Mouse (Mus musculus): ENCODE data around the gene Ccdc113. TPM values are rescaled to one million over a fixed set of nuclear protein-coding genes. Genes with fewer than 3 reads are reported as not detected.

Ccdc113 gene
- 0.27 TPM in 1 of 2 replicates, not detected in the other for polyA plus RNA-seq (2014; fragmentation: Nextera tagmentation; extraction: Ambion mirVana)

GRCm38 (mm10) chr8:95533584-95534387 is at the start of gene Ccdc113:
TSS of gene Ccdc113 (plus strand) at chr8:95534085.
- Histone ChIP-seq H3K9ac (ENCODE audit: low read length) (peak within 1 kb of the TSS; percentile 38), H3K4me2 (ENCODE audit: low read length) (peak within 1 kb of the TSS; percentile 74), H3K4me3 (ENCODE audit: low read depth, low read length) (peak within 1 kb of the TSS; percentile 39), H3K27ac (ENCODE audit: low read depth) (no peak within 1 kb of the TSS), H3K27me3 (replicated peaks; ENCODE audit: control insufficient read depth, insufficient read depth, low read length) (no peaks in the 10 kb centered on the region), H3K9me3 (ENCODE audit: control insufficient read depth, low read length) (no peaks in the 10 kb centered on the region), H3K36me3 (ENCODE audit: control insufficient read depth, insufficient read depth, low read length) (no peaks in the 10 kb centered on the region), H3K4me1 (replicated peaks; ENCODE audit: control insufficient read depth, insufficient read depth, low read length) (no peaks in the 10 kb centered on the region)
- DNase-seq (ENCODE audit: low spot score): peak; percentile 77
- WGBS: 10% methylated on average over 33 of the region's 33 CpGs
- peak; percentile 90 for ATAC-seq (replicated peaks; ENCODE audit: low FRiP score, low TSS enrichment, low read depth)

GRCm38 (mm10) chr8:95487800-95488697 is 45.8 kb upstream of the Ccdc113 start:
- H3K9me3 ChIP-seq (ENCODE audit: control insufficient read depth, low read length): no peaks in the 10 kb centered on the region
- ATAC-seq (replicated peaks; ENCODE audit: low FRiP score, low TSS enrichment, low read depth): peak; percentile 56
- under 1% methylated on average over 64 of the region's 95 CpGs for WGBS
- H3K9ac ChIP-seq (ENCODE audit: low read length): peak overlapping the region; percentile 93
- H3K36me3 ChIP-seq (ENCODE audit: control insufficient read depth, insufficient read depth, low read length): peaks cover 40% of the 10 kb centered on the region
- H3K4me3 ChIP-seq (ENCODE audit: low read depth, low read length): peak overlapping the region; percentile 90
- peak; percentile 58 for DNase-seq (ENCODE audit: low spot score)
- H3K4me2 ChIP-seq (ENCODE audit: low read length): peak overlapping the region; percentile 89
- peaks cover 6% of the 10 kb centered on the region for H3K4me1 ChIP-seq (replicated peaks; ENCODE audit: control insufficient read depth, insufficient read depth, low read length)
- no peaks in the 10 kb centered on the region for H3K27me3 ChIP-seq (replicated peaks; ENCODE audit: control insufficient read depth, insufficient read depth, low read length)
- no peak overlapping the region for H3K27ac ChIP-seq (ENCODE audit: low read depth)

GRCm38 (mm10) chr8:95488698-95489332 is 45.1 kb upstream of the Ccdc113 start:
- H3K27ac ChIP-seq (ENCODE audit: low read depth): no peak overlapping the region
- H3K4me1 ChIP-seq (replicated peaks; ENCODE audit: control insufficient read depth, insufficient read depth, low read length): peaks cover 6% of the 10 kb centered on the region
- peak; percentile 89 for DNase-seq (ENCODE audit: low spot score)
- H3K36me3 ChIP-seq (ENCODE audit: control insufficient read depth, insufficient read depth, low read length): peaks cover 32% of the 10 kb centered on the region
- WGBS: 5% methylated on average over 13 of the region's 42 CpGs
- H3K9me3 ChIP-seq (ENCODE audit: control insufficient read depth, low read length): no peaks in the 10 kb centered on the region
- ATAC-seq (replicated peaks; ENCODE audit: low FRiP score, low TSS enrichment, low read depth): peak; percentile 88
- H3K27me3 ChIP-seq (replicated peaks; ENCODE audit: control insufficient read depth, insufficient read depth, low read length): no peaks in the 10 kb centered on the region
- peak overlapping the region; percentile 93 for H3K9ac ChIP-seq (ENCODE audit: low read length)
- peak overlapping the region; percentile 90 for H3K4me3 ChIP-seq (ENCODE audit: low read depth, low read length)
- peak overlapping the region; percentile 59 for H3K4me2 ChIP-seq (ENCODE audit: low read length)

GRCm38 (mm10) chr8:95490006-95490405 is 43.9 kb upstream of the Ccdc113 start, which contains the start of gene Csnk2a2:
TSS of gene Csnk2a2 (minus strand) at chr8:95490039.
- peaks cover 20% of the 10 kb centered on the region for H3K36me3 ChIP-seq (ENCODE audit: control insufficient read depth, insufficient read depth, low read length)
- peak within 1 kb of the TSS; percentile 59 for H3K4me2 ChIP-seq (ENCODE audit: low read length)
- H3K27ac ChIP-seq (ENCODE audit: low read depth): no peak within 1 kb of the TSS
- WGBS: 77% methylated on average over 5 of the region's 5 CpGs
- ATAC-seq (replicated peaks; ENCODE audit: low FRiP score, low TSS enrichment, low read depth) (no peak), DNase-seq (ENCODE audit: low spot score) (no peak)
- H3K27me3 ChIP-seq (replicated peaks; ENCODE audit: control insufficient read depth, insufficient read depth, low read length): no peaks in the 10 kb centered on the region
- H3K9ac ChIP-seq (ENCODE audit: low read length): peak within 1 kb of the TSS; percentile 93
- H3K4me1 ChIP-seq (replicated peaks; ENCODE audit: control insufficient read depth, insufficient read depth, low read length): peaks cover 6% of the 10 kb centered on the region
- peak within 1 kb of the TSS; percentile 90 for H3K4me3 ChIP-seq (ENCODE audit: low read depth, low read length)
- no peaks in the 10 kb centered on the region for H3K9me3 ChIP-seq (ENCODE audit: control insufficient read depth, low read length)

GRCm38 (mm10) chr8:95492057-95492456 is 41.8 kb upstream of the Ccdc113 start:
- ATAC-seq (replicated peaks; ENCODE audit: low FRiP score, low TSS enrichment, low read depth) (no peak), DNase-seq (ENCODE audit: low spot score) (no peak)
- Histone ChIP-seq H3K9ac (ENCODE audit: low read length) (no peak overlapping the region), H3K4me3 (ENCODE audit: low read depth, low read length) (no peak overlapping the region), H3K4me2 (ENCODE audit: low read length) (no peak overlapping the region), H3K27me3 (replicated peaks; ENCODE audit: control insufficient read depth, insufficient read depth, low read length) (no peaks in the 10 kb centered on the region), H3K9me3 (ENCODE audit: control insufficient read depth, low read length) (no peaks in the 10 kb centered on the region), H3K36me3 (ENCODE audit: control insufficient read depth, insufficient read depth, low read length) (no peaks in the 10 kb centered on the region; the same call in 1 of the 2 replicates), H3K4me1 (replicated peaks; ENCODE audit: control insufficient read depth, insufficient read depth, low read length) (peaks cover 6% of the 10 kb centered on the region), H3K27ac (ENCODE audit: low read depth) (no peak overlapping the region)
- WGBS: 62% methylated on average over 4 of the region's 4 CpGs

GRCm38 (mm10) chr8:95495444-95495843 is 38.4 kb upstream of the Ccdc113 start:
- Histone ChIP-seq H3K4me2 (ENCODE audit: low read length) (no peak overlapping the region), H3K4me1 (replicated peaks; ENCODE audit: control insufficient read depth, insufficient read depth, low read length) (no peaks in the 10 kb centered on the region), H3K27ac (ENCODE audit: low read depth) (no peak overlapping the region), H3K36me3 (ENCODE audit: control insufficient read depth, insufficient read depth, low read length) (no peaks in the 10 kb centered on the region), H3K9ac (ENCODE audit: low read length) (no peak overlapping the region), H3K27me3 (replicated peaks; ENCODE audit: control insufficient read depth, insufficient read depth, low read length) (no peaks in the 10 kb centered on the region), H3K4me3 (ENCODE audit: low read depth, low read length) (no peak overlapping the region), H3K9me3 (ENCODE audit: control insufficient read depth, low read length) (no peaks in the 10 kb centered on the region)
- DNase-seq (ENCODE audit: low spot score) (no peak), ATAC-seq (replicated peaks; ENCODE audit: low FRiP score, low TSS enrichment, low read depth) (no peak)
- WGBS: 83% methylated on average over 6 of the region's 6 CpGs

- 20% methylated on average over 3 of the region's 3 CpGs for WGBS
- no peaks in the 10 kb centered on the region for H3K27me3 ChIP-seq (replicated peaks; ENCODE audit: control insufficient read depth, insufficient read depth, low read length)
- H3K4me1 ChIP-seq (replicated peaks; ENCODE audit: control insufficient read depth, insufficient read depth, low read length): no peaks in the 10 kb centered on the region
- H3K9me3 ChIP-seq (ENCODE audit: control insufficient read depth, low read length): no peaks in the 10 kb centered on the region
- DNase-seq (ENCODE audit: low spot score) (no peak), ATAC-seq (replicated peaks; ENCODE audit: low FRiP score, low TSS enrichment, low read depth) (no peak)
- H3K36me3 ChIP-seq (ENCODE audit: control insufficient read depth, insufficient read depth, low read length): no peaks in the 10 kb centered on the region
- H3K4me2 ChIP-seq (ENCODE audit: low read length): no peak overlapping the region
- no peak overlapping the region for H3K9ac ChIP-seq (ENCODE audit: low read length)
- H3K4me3 ChIP-seq (ENCODE audit: low read depth, low read length): no peak overlapping the region
- H3K27ac ChIP-seq (ENCODE audit: low read depth): no peak overlapping the region
These were observed 37.5 kb upstream of the Ccdc113 start for GRCm38 (mm10) chr8:95496420-95496819.

GRCm38 (mm10) chr8:95497821-95498220 is 36.1 kb upstream of the Ccdc113 start:
- no peak for ATAC-seq (replicated peaks; ENCODE audit: low FRiP score, low TSS enrichment, low read depth)
- Histone ChIP-seq H3K27me3 (replicated peaks; ENCODE audit: control insufficient read depth, insufficient read depth, low read length) (no peaks in the 10 kb centered on the region), H3K4me2 (ENCODE audit: low read length) (no peak overlapping the region), H3K4me3 (ENCODE audit: low read depth, low read length) (no peak overlapping the region), H3K9ac (ENCODE audit: low read length) (no peak overlapping the region), H3K4me1 (replicated peaks; ENCODE audit: control insufficient read depth, insufficient read depth, low read length) (no peaks in the 10 kb centered on the region), H3K9me3 (ENCODE audit: control insufficient read depth, low read length) (no peaks in the 10 kb centered on the region), H3K27ac (ENCODE audit: low read depth) (no peak overlapping the region), H3K36me3 (ENCODE audit: control insufficient read depth, insufficient read depth, low read length) (no peaks in the 10 kb centered on the region)
- WGBS: 70% methylated on average over 3 of the region's 3 CpGs
- DNase-seq (ENCODE audit: low spot score): no peak
